In genomic region chr5:30496821-30497220, GRCm38 (mm10) we compare ENCODE assay signal across 20 mouse cellular contexts. TPM values are rescaled to one million over a fixed set of nuclear protein-coding genes. Genes with fewer than 3 reads are reported as not detected.
DNase-seq lines count a peak whose midpoint lies in the region; ATAC-seq and TF ChIP-seq lines count a peak whose summit lies in the region.
"Had no signal": no experiment of that assay in that cellular context is flagged by ENCODE, and none has a peak within 500 bp of the region (broad histone marks: within the 10 kb centered on the region; RNA-seq: fewer than 3 reads in every experiment).

No protein-coding gene starts in this region.

- peak; percentile 15 for DNase-seq in embryo, embryonic 10.5 days (ENCODE audit: low spot score)
- DNase-seq in embryo, embryonic 10 days (ENCODE audit: low spot score): no peak
- DNase-seq in stomach, postnatal 0 days (ENCODE audit: low spot score): peak; percentile 69
- DNase-seq in right cerebral cortex, adult 2 months (ENCODE audit: low spot score in 2 of 2): no peak
- DNase-seq: adrenal gland, postnatal 25 days; cerebellum, adult 8-10 months; cerebellum, postnatal 14 days; gastrocnemius, adult 2 months; gastrocnemius, postnatal 25 days had no signal

- no peaks in the 10 kb centered on the region for H3K27me3 ChIP-seq in embryonic facial prominence, embryonic 12.5 days
- H3K27me3 ChIP-seq in limb, embryonic 12.5 days: no peaks in the 10 kb centered on the region
- H3K27me3 ChIP-seq in stomach, postnatal 0 days (ENCODE audit: control insufficient read depth, insufficient read depth, low read length): no peaks in the 10 kb centered on the region
- H3K27me3 ChIP-seq: embryonic facial prominence, embryonic 13.5 days; forebrain, embryonic 13.5 days; heart, embryonic 12.5 days had no signal

- TF ChIP-seq EP300 in stomach, postnatal 0 days (optimal IDR thresholded peaks at IDR 0.05): no peak

- H3K4me1 ChIP-seq in embryonic facial prominence, embryonic 12.5 days: peaks cover 20% of the 10 kb centered on the region
- H3K4me1 ChIP-seq in limb, embryonic 12.5 days (replicated peaks): peaks cover 18% of the 10 kb centered on the region
- no peaks in the 10 kb centered on the region for H3K4me1 ChIP-seq in stomach, postnatal 0 days (replicated peaks; ENCODE audit: control insufficient read depth, insufficient read depth)
- H3K4me1 ChIP-seq: forebrain, embryonic 13.5 days had no signal

- H3K27ac ChIP-seq in embryonic facial prominence, embryonic 12.5 days: 0 out of 2 replicates have a peak overlapping the region, but pooled peaks have one; percentile 23
- H3K27ac ChIP-seq in limb, embryonic 12.5 days: peak overlapping the region; percentile 89
- no peak overlapping the region; the same call in 1 of the 2 replicates for H3K27ac ChIP-seq in stomach, postnatal 0 days (replicated peaks)
- H3K27ac ChIP-seq: forebrain, embryonic 13.5 days; gastrocnemius, adult 2 months; hindbrain, embryonic 10.5 days; hindbrain, embryonic 14.5 days had no signal

- H3K9ac ChIP-seq in embryonic facial prominence, embryonic 12.5 days: no peak overlapping the region
- H3K9ac ChIP-seq in limb, embryonic 12.5 days (replicated peaks): no peak overlapping the region
- H3K9ac ChIP-seq in stomach, postnatal 0 days (ENCODE audit: low read length): no peak overlapping the region
- H3K9ac ChIP-seq: embryonic facial prominence, embryonic 13.5 days; forebrain, embryonic 13.5 days; heart, embryonic 12.5 days; hindbrain, embryonic 14.5 days had no signal

- H3K4me2 ChIP-seq in embryonic facial prominence, embryonic 12.5 days (replicated peaks): no peak overlapping the region
- H3K4me2 ChIP-seq in limb, embryonic 12.5 days: peak overlapping the region; percentile 37; the same call in 1 of the 2 replicates
- no peak overlapping the region for H3K4me2 ChIP-seq in stomach, postnatal 0 days (replicated peaks; ENCODE audit: low read depth)
- H3K4me2 ChIP-seq: forebrain, embryonic 13.5 days; heart, embryonic 12.5 days; hindbrain, embryonic 14.5 days had no signal

- H3K9me3 ChIP-seq in embryonic facial prominence, embryonic 12.5 days: no peaks in the 10 kb centered on the region
- H3K9me3 ChIP-seq in limb, embryonic 12.5 days: no peaks in the 10 kb centered on the region
- H3K9me3 ChIP-seq in stomach, postnatal 0 days (ENCODE audit: control insufficient read depth, low read length): no peaks in the 10 kb centered on the region
- H3K9me3 ChIP-seq: embryonic facial prominence, embryonic 13.5 days; forebrain, embryonic 13.5 days; heart, embryonic 12.5 days; hindbrain, embryonic 10.5 days had no signal

- ATAC-seq in embryonic facial prominence, embryonic 12.5 days (ENCODE audit: insufficient number of reproducible peaks, insufficient read depth, low FRiP score, low TSS enrichment): no peak
- no peak for ATAC-seq in limb, embryonic 12.5 days (ENCODE audit: insufficient number of reproducible peaks, insufficient read depth, low FRiP score, low TSS enrichment, low read depth)
- ATAC-seq in stomach, postnatal 0 days (ENCODE audit: low FRiP score, low TSS enrichment): 0 out of 2 replicates have a peak, but pooled peaks have one; percentile 34
- ATAC-seq in cerebellum, adult (ENCODE audit: insufficient number of reproducible peaks, low FRiP score, low TSS enrichment): no peak
- ATAC-seq: forebrain, embryonic 13.5 days had no signal

- H3K4me3 ChIP-seq in embryonic facial prominence, embryonic 12.5 days: no peak overlapping the region
- no peak overlapping the region for H3K4me3 ChIP-seq in limb, embryonic 12.5 days (replicated peaks)
- no peak overlapping the region for H3K4me3 ChIP-seq in stomach, postnatal 0 days (ENCODE audit: low read depth, low read length)
- H3K4me3 ChIP-seq: embryonic facial prominence, embryonic 13.5 days; forebrain, embryonic 13.5 days; gastrocnemius, adult 2 months; heart, embryonic 12.5 days; hindbrain, embryonic 10.5 days had no signal

- no peaks in the 10 kb centered on the region for H3K36me3 ChIP-seq in embryonic facial prominence, embryonic 12.5 days
- no peaks in the 10 kb centered on the region for H3K36me3 ChIP-seq in limb, embryonic 12.5 days
- H3K36me3 ChIP-seq in stomach, postnatal 0 days (ENCODE audit: control insufficient read depth, insufficient read depth, low read length): no peaks in the 10 kb centered on the region
- H3K36me3 ChIP-seq: embryonic facial prominence, embryonic 13.5 days; heart, embryonic 12.5 days; hindbrain, embryonic 10.5 days had no signal

- no peak for TF ChIP-seq CTCF in stomach, postnatal 0 days (IDR thresholded peaks at IDR 0.05; ENCODE audit: low read depth)

- 52% methylated on average over 8 of the region's 8 CpGs for WGBS in embryonic facial prominence, embryonic 12.5 days
- 44% methylated on average over 8 of the region's 8 CpGs for WGBS in limb, embryonic 12.5 days
- whole genome bisulfite sequencing in stomach, postnatal 0 days: 60% methylated on average over 8 of the region's 8 CpGs

RNA-seq across cellular contexts. Expression of gene 1700001C02Rik, which starts 31.0 kb away (rescaled TPM):
- not detected in 2 replicates for polyA plus RNA-seq in embryonic facial prominence, embryonic 12.5 days (2016; fragmentation: Nextera tagmentation; extraction: Ambion mirVana)
- not detected in 2 replicates for polyA plus RNA-seq in limb, embryonic 12.5 days (2016; fragmentation: Nextera tagmentation; extraction: Ambion mirVana)
- polyA plus RNA-seq in stomach, postnatal 0 days (2015; fragmentation: Nextera tagmentation; extraction: Ambion mirVana): not detected in 2 replicates
- polyA plus RNA-seq: C2C12; embryonic facial prominence, embryonic 13.5 days; heart, embryonic 12.5 days had no signal

RNA-seq across cellular contexts. Expression of gene Otof, which starts 35.1 kb away (rescaled TPM):
- polyA plus RNA-seq in embryonic facial prominence, embryonic 12.5 days (2016; fragmentation: Nextera tagmentation; extraction: Ambion mirVana): 0.24 and 0.56 TPM in 2 replicates
- 0.24 and 0.40 TPM in 2 replicates for polyA plus RNA-seq in limb, embryonic 12.5 days (2016; fragmentation: Nextera tagmentation; extraction: Ambion mirVana)
- 0.02 TPM in 2 replicates for polyA plus RNA-seq in stomach, postnatal 0 days (2015; fragmentation: Nextera tagmentation; extraction: Ambion mirVana)
- polyA plus RNA-seq: C2C12 had no signal

RNA-seq across cellular contexts. Expression of gene Cib4, which starts 48.8 kb away (rescaled TPM):
- polyA plus RNA-seq in embryonic facial prominence, embryonic 12.5 days (2016; fragmentation: Nextera tagmentation; extraction: Ambion mirVana): not detected in 2 replicates
- not detected in 2 replicates for polyA plus RNA-seq in limb, embryonic 12.5 days (2016; fragmentation: Nextera tagmentation; extraction: Ambion mirVana)
- 0.17 and 0.30 TPM in 2 replicates for polyA plus RNA-seq in stomach, postnatal 0 days (2015; fragmentation: Nextera tagmentation; extraction: Ambion mirVana)
- polyA plus RNA-seq: C2C12; cortical plate, adult 2 months; embryonic facial prominence, embryonic 13.5 days; forebrain, embryonic 13.5 days; heart, embryonic 12.5 days; heart, embryonic 16.5 days; hindbrain, embryonic 10.5 days; hindbrain, embryonic 14.5 days had no signal

Comparison
In these comparisons a context has a peak if more than half of its experiments do, and no peak if none do; other contexts are left out.
1. DNase-seq: peak in embryo, embryonic 10.5 days (single experiment) and stomach, postnatal 0 days (single experiment); none in embryo, embryonic 10 days (single experiment) and right cerebral cortex, adult 2 months (0 of 2).